Mouse (Mus musculus): ENCODE results near the gene Cd53. TPM values are rescaled to one million over a fixed set of nuclear protein-coding genes. Genes with fewer than 3 reads are reported as not detected.

The Cd53 gene
- total RNA-seq (2021) = 10 to 100 TPM in 1 of 2 experiments, 1 to 10 TPM in 1; 9.6 to 11.8 TPM

DNA sequence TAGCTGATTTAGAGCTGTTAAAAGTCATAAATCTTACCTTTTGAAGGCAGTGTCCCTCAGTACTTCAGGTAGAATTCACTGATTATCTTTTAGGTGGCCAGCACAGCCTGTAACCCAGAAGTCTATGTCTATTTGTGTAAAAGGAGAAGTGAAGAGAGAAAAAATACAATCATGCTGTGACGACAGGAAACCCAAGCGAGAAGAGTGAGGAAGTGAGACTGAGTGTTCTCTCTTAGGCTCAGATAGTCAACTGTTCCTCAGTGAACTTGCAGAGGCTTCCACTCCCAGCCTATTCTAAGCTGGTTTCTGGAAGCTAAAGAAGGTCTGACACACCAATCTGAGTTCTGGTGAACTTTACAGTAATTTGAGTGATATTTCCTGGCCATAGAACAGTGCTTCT lies at the start of gene Cd53:
Gene Cd53, minus strand, starts transcription at position 220 of the 400 bp plus-strand sequence.
- intact Hi-C loops (cut with DNase I) = no loop called here

DNA sequence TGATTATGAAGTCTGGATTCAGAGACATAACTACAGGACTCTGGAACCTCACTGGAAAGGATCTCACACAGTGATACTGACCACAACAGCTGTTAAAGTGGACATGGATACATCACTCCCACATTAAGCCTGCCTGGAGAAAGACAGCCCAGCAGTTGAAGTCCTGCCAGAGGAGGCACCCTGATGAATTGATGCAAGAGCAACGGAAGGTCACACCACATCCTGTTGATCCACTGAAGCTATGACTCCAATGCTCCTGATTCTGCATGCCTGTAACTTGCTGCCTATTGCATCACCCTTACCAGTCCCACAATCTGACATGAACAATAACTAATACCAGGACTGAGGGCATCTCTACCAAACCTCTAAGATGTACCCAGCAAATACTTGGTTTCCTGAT lies 42.2 kb upstream of the Cd53 start:
- intact Hi-C loops (cut with DNase I) = no loop called here

More for the DNA sequence above, at the start of gene Cd53:
- peak in 1 of 2 experiments; percentile 11 for DNase-seq (ENCODE audit: low spot score in 2 of 2)

DNA sequence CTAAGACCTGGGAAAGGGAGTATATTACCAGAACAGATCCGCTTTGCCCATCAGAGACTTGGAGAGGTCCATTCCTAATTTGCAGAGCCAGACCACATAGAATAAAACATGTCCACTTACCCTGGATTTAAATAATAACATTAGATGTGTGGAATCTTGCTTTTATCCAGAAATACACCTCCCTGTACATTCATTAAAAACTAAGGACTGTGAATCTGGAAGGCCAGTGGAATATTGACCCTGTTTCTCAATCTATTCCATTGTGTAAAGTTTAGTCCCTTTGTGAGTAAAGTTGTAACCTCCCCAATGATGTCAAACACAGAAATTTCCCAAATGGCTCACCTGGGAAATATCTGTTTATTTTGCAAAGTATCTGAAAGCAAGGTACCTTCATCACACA lies 36.2 kb upstream of the Cd53 start, which contains the start of gene Olfr266:
Gene Olfr266, minus strand, starts transcription at position 101 of the 400 bp plus-strand sequence.
- intact Hi-C loops (cut with DNase I) = no loop called here
- no peak for DNase-seq (ENCODE audit: low spot score in 2 of 2)

More for the DNA sequence above, 42.2 kb upstream of the Cd53 start:
- DNase-seq (ENCODE audit: low spot score in 2 of 2) = no peak

GRCm38 (mm10) chr3:106817676-106818075 lies 27.7 kb upstream of the Cd53 start:
- peak in 1 of 2 experiments; percentile 19 for DNase-seq (ENCODE audit: low spot score in 2 of 2)
- intact Hi-C loops (cut with DNase I) = no loop called here

DNA sequence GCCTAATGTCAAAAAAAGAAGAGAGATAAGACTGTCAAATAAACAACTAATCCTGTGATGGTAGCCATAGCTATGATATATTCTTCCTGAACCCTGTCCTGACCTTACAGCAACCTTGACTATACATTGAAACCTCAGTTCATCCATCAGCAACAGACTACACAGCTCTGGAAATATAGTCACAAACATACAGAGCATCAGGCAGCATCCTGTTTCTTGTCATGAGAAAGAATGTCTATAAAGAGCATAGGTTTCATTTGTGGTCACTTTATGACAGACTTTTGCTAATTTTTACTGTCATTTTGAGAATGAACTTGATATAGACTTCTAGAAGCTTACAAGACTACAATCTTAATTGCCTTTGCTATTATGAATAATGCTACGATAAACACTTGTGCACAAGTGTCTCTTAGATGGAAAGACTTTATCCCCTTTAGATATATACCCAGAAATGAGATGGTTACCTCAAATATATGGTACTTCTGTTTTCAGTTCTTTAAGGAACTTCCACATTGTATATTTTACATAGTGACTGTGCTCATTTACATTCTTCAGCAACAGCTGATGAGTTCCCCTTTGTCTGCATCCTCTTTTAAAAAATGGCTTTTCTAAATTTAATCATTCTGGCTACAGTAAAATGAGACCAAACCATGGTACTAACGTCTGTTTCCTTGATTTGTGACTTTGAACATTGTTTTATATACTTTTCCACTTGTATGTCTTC lies 19.2 kb upstream of the Cd53 start:
- intact Hi-C loops (cut with DNase I) = no loop called here
- no peak for DNase-seq (ENCODE audit: low spot score in 2 of 2)

GRCm38 (mm10) chr3:106798079-106798478 lies 8.1 kb upstream of the Cd53 start:
- intact Hi-C loops (cut with DNase I) = no loop called here
- no peak for DNase-seq (ENCODE audit: low spot score in 2 of 2)

- intact Hi-C loops (cut with DNase I) = no loop called here
- DNase-seq (ENCODE audit: low spot score in 2 of 2) = no peak
Measured at GRCm38 (mm10) chr3:106788440-106788887, 1.5 kb downstream of the Cd53 start.

DNA sequence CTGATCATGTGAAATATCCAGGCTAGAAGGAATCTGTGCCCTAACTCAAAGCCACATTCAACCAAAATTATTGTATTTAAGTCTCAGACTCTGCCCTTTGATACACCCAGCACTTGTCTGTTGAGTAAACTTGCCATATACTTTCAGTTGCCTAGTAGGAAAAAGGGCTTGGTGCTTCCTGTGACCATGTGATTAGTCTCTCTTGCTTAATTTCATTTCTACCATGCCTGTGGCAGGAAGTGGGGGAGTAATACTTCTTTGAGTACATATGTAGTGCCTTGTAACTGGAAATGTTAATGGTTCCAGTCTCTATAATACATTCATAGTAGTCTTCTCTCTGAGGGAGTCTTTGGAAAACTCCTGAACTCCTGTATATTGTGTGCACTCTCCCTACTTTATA lies 2.0 kb downstream of the Cd53 start:
- no peak for DNase-seq (ENCODE audit: low spot score in 2 of 2)
- intact Hi-C loops (cut with DNase I) = no loop called here

GRCm38 (mm10) chr3:106785130-106785529 lies 4.8 kb downstream of the Cd53 start:
- no peak for DNase-seq (ENCODE audit: low spot score in 2 of 2)
- intact Hi-C loops (cut with DNase I) = no loop called here

- DNase-seq (ENCODE audit: low spot score in 2 of 2) = no peak
- intact Hi-C loops (cut with DNase I) = loop anchor here (2.0 kb wide), 1 partner anchor 109 kb away; no protein-coding TSS in a partner anchor
Measured at GRCm38 (mm10) chr3:106771834-106772233, 18.1 kb downstream of the Cd53 start.

- no peak for DNase-seq (ENCODE audit: low spot score in 2 of 2)
- intact Hi-C loops (cut with DNase I) = no loop called here
Measured at GRCm38 (mm10) chr3:106755898-106756297, 34.1 kb downstream of the Cd53 start.

- intact Hi-C loops (cut with DNase I) = loop anchor here (1.0 kb wide), 2 partner anchors 37 to 175 kb away; partner anchors contain the start of genes Cept1 and Dram2
- DNase-seq (ENCODE audit: low spot score in 2 of 2) = peak; percentile 93 to 95
Measured at GRCm38 (mm10) chr3:106722028-106722945, 67.7 kb downstream of the Cd53 start.

GRCm38 (mm10) chr3:106721397-106722027 lies 68.4 kb downstream of the Cd53 start:
- intact Hi-C loops (cut with DNase I) = loop anchor here (1.0 kb wide), 2 partner anchors 36 to 174 kb away; partner anchors contain the start of genes Cept1 and Dram2
- peak; percentile 95 to 99 for DNase-seq (ENCODE audit: low spot score in 2 of 2)

Other genes starting within 250 kb of the Cd53 start
- gene Dram2, start 242.4 kb downstream of the Cd53 start, total RNA-seq (2021) = 10 to 100 TPM; 35.7 to 37.3 TPM
- 10 to 100 TPM; 44.8 to 49.4 TPM for gene Cept1, start 242.3 kb downstream of the Cd53 start, total RNA-seq (2021)
- 10 to 100 TPM; 20.9 to 27.3 TPM for gene Lrif1, start 105.2 kb downstream of the Cd53 start, total RNA-seq (2021)
- gene Olfr266, start 36.1 kb upstream of the Cd53 start, total RNA-seq (2021) = not detected
- 10 to 100 TPM; 31.0 to 31.8 TPM for gene Kcna3, start 246.0 kb upstream of the Cd53 start, total RNA-seq (2021)